Mouse (Mus musculus) c-Kit-positive CD71-positive TER-119-positive erythroid progenitor cells, embryonic 14.5 days (primary cell): ENCODE measurements at regions not wholly inside any gene's neighbourhood (a gene's known extent, or its start where the extent isn't known, plus 50 kb on each side); places are given as distances from the start of the nearest gene placed in this dataset.
"Not testable (repeated sequence)": the region's sequence is repeated elsewhere in the genome, so short reads cannot be mapped to it uniquely, and the experiment has no call there.

Experiments
- DNase-seq: peaks from one replicate; pipeline ENCODE4 v3.0.0-alpha.2; 2013; ENCODE audit warnings: low spot score

DNA sequence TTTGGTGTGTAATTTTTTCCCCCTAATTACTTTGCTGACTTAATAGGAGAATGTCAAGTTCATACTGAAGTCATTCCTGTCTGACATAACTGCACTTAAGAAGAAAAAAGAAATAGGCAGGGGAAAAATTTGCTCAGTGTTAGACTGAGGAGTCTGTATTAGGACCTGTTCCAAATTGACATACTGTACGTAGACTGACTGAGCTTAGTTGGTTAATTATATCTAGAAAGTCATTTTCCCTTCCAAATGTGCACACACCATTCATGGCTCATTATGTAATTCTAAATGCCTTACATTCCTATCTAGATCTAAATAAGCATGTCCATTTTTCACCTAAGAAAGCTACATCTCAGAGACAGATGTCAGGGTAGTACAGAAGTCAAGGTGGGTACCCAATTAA lies 435.6 kb upstream of the Htr2a start:
- no peak for DNase-seq

- DNase-seq = no peak
These were observed 422.7 kb upstream of the Htr2a start for GRCm38 (mm10) chr14:74217914-74218446.

DNA sequence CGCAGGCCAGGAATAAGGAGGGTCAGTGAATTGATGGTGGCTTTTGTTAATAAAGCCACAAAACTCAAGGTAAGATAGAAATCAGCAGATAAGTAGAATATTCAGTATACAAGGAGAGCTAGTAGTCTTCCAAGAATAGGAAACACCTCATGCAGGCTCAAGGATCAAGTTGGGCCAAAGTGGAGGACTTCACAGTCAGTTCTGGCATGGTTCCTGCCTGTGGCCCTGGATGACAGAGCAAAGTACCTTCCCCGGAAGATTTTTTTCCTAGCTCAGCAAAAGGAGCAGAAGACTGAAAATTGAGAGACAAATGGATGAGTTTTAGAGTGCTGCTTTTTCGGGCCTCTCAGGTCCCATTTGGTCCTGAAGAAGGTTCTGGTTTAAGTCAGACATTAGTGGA lies 420.9 kb upstream of the Htr2a start:
- no peak for DNase-seq

DNA sequence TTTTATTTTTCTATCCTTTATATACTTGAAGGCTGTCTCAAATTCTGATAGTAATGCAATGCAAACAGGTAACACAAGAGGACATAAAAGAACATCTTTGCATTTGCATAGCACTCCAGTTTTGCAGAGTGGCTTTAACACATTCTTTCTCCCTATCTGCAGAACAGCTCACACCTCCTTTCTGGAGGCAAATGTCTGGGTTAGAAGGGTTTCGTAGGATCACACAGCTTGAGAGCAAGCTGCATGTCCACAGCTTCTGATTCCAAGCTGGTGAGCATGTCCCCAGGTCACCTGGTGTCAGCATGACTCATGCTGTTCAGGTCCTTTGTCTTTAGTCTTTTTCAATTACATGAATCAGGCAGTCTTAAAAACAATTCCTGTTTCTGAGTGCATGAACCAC lies 418.5 kb upstream of the Htr2a start:
- DNase-seq = no peak

DNA sequence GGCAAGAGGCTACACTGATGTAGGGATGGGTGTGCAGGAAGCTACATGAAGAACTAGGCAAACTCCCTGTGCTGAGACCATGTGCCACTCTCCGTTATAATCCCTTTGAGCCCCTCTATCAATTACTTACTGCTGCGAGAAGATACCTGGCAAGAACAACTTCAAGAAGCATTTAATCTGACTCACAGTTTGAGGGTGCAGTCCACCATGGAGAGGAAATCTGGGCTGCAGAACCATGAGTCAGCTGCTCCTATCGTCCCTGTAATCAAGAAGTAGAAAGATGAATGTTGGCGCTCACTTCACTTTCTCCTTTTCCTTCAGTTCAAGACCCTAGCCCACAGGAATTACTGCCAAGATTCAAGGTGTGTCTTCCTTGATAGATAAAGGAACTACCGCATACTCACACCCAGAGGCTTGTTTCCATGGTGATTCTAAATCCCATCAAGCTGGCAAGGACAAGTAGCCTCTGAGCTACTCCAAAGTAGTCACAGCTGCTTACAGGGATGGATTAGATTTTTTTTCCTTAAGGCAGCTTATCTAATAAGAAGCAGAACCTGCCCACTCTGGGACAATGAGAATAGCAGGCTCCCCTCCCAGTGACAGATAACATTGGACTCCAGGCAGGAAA lies 411.0 kb upstream of the Htr2a start:
- no peak for DNase-seq

- DNase-seq = no peak
These were observed 400.4 kb upstream of the Htr2a start for GRCm38 (mm10) chr14:74240212-74240611.

- DNase-seq = no peak
These were observed 391.3 kb upstream of the Htr2a start for GRCm38 (mm10) chr14:74249263-74249878.

GRCm38 (mm10) chr14:74250021-74250420 lies 390.6 kb upstream of the Htr2a start:
- no peak for DNase-seq

DNA sequence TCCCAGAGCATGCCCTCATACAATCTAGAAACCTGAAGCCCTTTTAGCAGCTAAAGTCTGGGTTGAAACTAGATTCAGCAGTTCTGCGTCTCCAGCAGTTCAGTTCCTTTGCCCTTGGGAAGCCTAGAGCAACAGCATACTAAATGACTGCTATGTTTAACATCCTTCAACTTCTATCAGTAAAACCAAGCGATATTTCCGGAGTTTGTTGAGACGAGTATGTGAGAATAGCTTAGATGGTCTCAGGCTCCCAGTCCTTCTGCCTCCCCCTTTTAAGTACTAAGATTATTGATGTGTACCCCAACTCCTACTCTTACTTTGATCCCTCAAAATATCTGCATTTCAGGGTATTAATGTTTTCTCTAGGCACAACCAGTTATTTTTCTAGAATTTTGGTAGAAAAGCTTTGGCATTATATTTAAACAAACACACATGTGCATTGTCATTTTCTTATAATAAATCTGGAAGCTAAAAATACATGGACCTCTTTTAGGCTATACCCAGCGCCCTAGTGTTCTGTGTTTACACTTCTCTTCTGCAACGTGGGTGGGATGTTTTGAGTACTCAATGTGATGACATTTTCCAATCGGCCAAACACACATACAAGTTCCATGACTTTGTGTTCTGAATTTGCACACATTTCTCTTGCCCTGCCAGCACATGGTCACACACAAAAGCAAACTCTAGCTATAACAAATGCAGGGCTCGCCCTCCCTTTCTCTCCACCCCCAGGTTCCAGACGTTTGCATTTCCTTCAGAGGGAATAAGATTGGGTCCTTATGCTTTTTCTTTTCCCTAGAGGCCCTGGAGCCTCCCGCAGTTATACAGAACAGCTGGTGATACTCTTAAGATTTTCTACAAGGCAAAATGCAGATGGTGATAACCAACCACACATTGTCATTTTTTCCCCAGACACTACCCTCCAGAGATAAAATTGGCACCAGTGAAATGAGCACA lies 388.2 kb upstream of the Htr2a start:
- DNase-seq = no peak

DNA sequence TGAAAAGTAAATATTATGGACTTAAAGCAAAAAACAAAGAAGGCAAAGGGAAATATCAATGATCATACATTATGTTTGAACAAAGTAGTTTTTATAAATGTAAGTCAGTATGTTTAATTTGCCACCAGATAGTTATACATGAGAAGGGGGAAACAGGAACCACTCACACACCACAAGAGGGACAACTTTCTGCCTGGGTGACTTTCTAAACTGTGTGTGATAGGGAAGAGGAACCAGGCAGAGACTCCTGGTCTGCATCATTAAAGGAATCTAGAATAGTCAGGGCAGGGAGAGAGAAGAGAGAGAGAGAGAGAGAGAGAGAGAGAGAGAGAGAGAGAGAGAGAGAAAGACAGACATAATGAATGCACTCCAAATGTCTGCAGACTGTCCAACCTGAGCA lies 385.6 kb upstream of the Htr2a start:
- DNase-seq = no peak

DNA sequence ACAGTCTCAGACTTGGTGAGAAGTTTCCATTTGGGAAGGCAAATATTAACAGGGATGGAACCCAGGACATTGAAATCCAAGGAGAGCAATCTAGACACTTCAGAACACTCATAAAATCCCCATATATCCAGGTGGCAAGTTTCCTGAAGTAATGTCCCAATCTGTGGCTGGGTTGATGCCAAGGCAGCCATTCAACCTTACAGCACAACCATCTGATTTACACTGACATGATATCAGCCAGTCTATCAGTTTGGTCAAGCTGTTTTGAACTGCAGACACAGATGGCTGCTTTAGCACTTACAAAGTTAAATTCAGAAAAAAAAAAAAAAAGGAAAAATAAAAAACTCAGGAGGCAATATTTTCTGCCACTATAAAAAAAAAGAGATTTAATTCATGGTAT lies 381.2 kb upstream of the Htr2a start:
- DNase-seq = no peak

- no peak for DNase-seq
These were observed 373.6 kb upstream of the Htr2a start for GRCm38 (mm10) chr14:74267086-74267485.

GRCm38 (mm10) chr14:74294560-74294959 lies 346.1 kb upstream of the Htr2a start:
- no peak for DNase-seq

GRCm38 (mm10) chr14:74304483-74304882 lies 336.2 kb upstream of the Htr2a start:
- no peak for DNase-seq

DNA sequence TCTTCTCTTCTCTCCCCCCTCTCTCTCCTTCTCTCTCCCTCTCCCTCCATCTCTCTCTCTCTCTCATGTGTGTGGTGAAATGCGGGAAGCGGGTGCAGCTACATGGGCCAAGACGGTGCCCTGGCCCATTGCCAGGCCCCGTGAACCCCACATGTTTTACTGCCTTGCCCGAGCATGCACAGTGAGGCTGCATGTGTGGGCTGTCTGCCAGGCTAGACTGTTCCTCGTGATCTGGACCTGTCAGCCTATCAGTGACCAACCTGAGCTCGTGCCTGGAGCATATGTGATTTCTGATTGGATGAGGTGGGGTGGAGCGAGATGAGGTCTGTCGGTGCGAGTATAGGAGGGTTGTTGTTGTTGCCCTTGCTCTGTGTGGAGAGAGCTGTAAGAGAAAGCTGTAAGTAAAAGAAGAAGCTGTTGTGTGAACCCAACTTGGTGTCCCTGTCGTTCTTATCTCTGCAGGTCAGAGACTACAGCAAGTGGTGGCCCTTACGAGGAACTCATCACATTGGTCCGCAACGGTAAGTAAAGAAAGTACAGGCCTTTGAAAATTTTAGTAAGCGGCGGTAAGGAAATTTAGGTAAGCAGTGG lies 333.8 kb upstream of the Htr2a start:
- DNase-seq = no peak

- not testable (repeated sequence) for DNase-seq
These were observed 331.2 kb upstream of the Htr2a start for GRCm38 (mm10) chr14:74309451-74309850.

GRCm38 (mm10) chr14:74327291-74327690 lies 313.3 kb upstream of the Htr2a start:
- no peak for DNase-seq

GRCm38 (mm10) chr14:74350751-74351150 lies 289.9 kb upstream of the Htr2a start:
- no peak for DNase-seq

GRCm38 (mm10) chr14:74352286-74352685 lies 288.4 kb upstream of the Htr2a start:
- no peak for DNase-seq

- no peak for DNase-seq
These were observed 281.8 kb upstream of the Htr2a start for GRCm38 (mm10) chr14:74358730-74359444.

GRCm38 (mm10) chr14:74359663-74360552 lies 280.7 kb upstream of the Htr2a start:
- DNase-seq = no peak
